Mouse (Mus musculus) bone marrow macrophage, adult 2 months (primary cell): ENCODE measurements around the gene Togaram2.

ENCODE experiments used
- CTCF ChIP-seq: IDR thresholded peaks from 2 replicates; pipeline ENCODE4 v1.5.1; 2012; ENCODE audit warnings: low read depth, mild to moderate bottlenecking, low read length, moderate library complexity
- POLR2A ChIP-seq: IDR thresholded peaks from 2 replicates; pipeline ENCODE4 v1.6.1; 2012; ENCODE audit warnings: mild to moderate bottlenecking, low read depth, low read length, borderline replicate concordance

DNA sequence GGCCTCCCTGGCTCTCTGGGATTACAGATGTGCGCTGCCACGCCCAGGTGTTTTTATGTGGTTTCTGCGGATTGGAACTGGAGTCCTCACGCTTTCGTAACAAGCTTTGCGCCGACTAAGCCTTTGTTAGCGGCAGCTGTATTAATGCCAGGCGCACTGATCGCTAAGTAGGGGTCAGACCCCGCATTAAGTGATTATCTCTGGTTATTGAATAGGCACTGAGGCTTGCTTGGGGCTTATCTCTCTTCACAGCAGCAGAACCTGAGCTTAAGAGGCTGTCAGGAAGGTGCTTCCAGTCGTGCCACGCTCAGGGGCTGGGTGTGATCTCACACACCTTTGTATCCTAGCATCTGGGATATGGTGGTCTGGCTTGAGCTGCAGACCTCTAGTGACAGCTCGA, 8.6 kb downstream of the Togaram2 start:
- TF ChIP-seq POLR2A (no peak), CTCF (no peak)
